Mouse (Mus musculus) C2C12 (cell line): Measurements from ENCODE around the gene Rimbp2. TPM values are rescaled to one million over a fixed set of nuclear protein-coding genes. Genes with fewer than 3 reads are reported as not detected.
"Not testable (repeated sequence)": the region's sequence is repeated elsewhere in the genome, so short reads cannot be mapped to it uniquely, and the experiment has no call there.

Source experiments
- H3K27me3 ChIP-seq: one replicate; pipeline ENCODE4 v1.6.1; 2011; ENCODE audit not compliant: control insufficient read depth, insufficient read depth, insufficient read length
- H3K36me3 ChIP-seq: one replicate; pipeline ENCODE4 v1.6.1; 2011; ENCODE audit not compliant: control insufficient read depth, insufficient read depth
- H3K4me3 ChIP-seq: one replicate; pipeline ENCODE4 v1.5.1; 2011; ENCODE audit warnings: mild to moderate bottlenecking, control low read depth; ENCODE audit not compliant: poor library complexity, insufficient read depth, severe bottlenecking
- H3K79me2 ChIP-seq: one replicate; pipeline ENCODE4 v1.6.1; 2011; ENCODE audit not compliant: control insufficient read depth, insufficient read depth
- H3K79me3 ChIP-seq: one replicate; pipeline ENCODE4 v1.6.1; 2011; ENCODE audit warnings: low read depth, control low read depth
- H3ac ChIP-seq: one replicate; pipeline ENCODE3; 2011; ENCODE audit warnings: low read depth; ENCODE audit not compliant: control insufficient read depth, insufficient read length
- CEBPB ChIP-seq: IDR thresholded peaks from one replicate; pipeline ENCODE4 v1.6.1; 2011; ENCODE audit warnings: low read depth, mild to moderate bottlenecking, control low read depth, moderate library complexity
- CTCF ChIP-seq: IDR thresholded peaks from one replicate; pipeline ENCODE4 v1.5.1; 2011; ENCODE audit not compliant: control insufficient read depth, insufficient read depth, insufficient read length
- FOSL1 ChIP-seq: IDR thresholded peaks from one replicate; pipeline ENCODE4 v1.8.0; 2011; ENCODE audit warnings: mild to moderate bottlenecking, low read length; ENCODE audit not compliant: poor library complexity, insufficient read depth, severe bottlenecking
- MAX ChIP-seq: IDR thresholded peaks from one replicate; pipeline ENCODE4 v1.6.1; 2011; ENCODE audit warnings: mild to moderate bottlenecking, control low read depth
- MYOD1 ChIP-seq: IDR thresholded peaks from one replicate; pipeline ENCODE4 v1.6.1; 2011; ENCODE audit warnings: low read depth; ENCODE audit not compliant: control insufficient read depth, insufficient read length
- MYOG ChIP-seq: IDR thresholded peaks from one replicate; pipeline ENCODE4 v1.6.1; 2011; ENCODE audit not compliant: control insufficient read depth, insufficient read length; ENCODE audit errors: extremely low read depth
- USF1 ChIP-seq: IDR thresholded peaks from one replicate; pipeline ENCODE4 v1.6.1; 2011; ENCODE audit warnings: low read depth, mild to moderate bottlenecking, control low read depth, moderate library complexity
- polyA plus RNA-seq: library from polyadenylated mRNA; unstranded; fragments of >200 nt; fragmentation: generic; extraction: Trizol; gene quantifications from one replicate; pipeline ENCODE4 v1.2.1, GENCODE M21; 2012; ENCODE audit warnings: missing spikeins

Rimbp2 gene
- polyA plus RNA-seq, 1 experiment = not detected

DNA sequence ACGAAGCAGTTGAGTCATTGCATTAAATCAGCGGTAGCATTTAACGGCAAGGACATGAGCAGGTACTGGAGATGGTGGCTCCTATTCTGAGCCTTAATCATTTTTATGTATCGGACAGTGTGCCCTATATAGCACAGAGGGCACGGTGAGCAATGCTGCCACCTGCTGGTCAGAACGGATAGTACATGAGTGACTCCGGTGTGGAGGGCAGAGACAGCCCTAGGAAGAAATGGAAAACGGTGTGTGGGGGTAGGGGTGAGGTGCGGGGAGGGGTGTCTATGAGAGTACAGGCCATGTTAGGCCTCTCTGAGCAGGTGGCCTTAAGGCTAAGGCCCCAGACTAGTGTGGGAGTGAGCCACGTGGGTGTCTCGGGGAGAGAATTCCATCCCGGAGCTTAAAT is 28.3 kb upstream of the Rimbp2 start:
- no peak overlapping the region for H3K4me3 ChIP-seq
- H3K79me3 ChIP-seq = no peaks in the 10 kb centered on the region
- H3K27me3 ChIP-seq = no peaks in the 10 kb centered on the region
- H3ac ChIP-seq = no peak overlapping the region
- TF ChIP-seq MYOG (no peak), CTCF (peak; percentile 68)
- H3K79me2 ChIP-seq = no peaks in the 10 kb centered on the region
- H3K36me3 ChIP-seq = peaks cover 16% of the 10 kb centered on the region

DNA sequence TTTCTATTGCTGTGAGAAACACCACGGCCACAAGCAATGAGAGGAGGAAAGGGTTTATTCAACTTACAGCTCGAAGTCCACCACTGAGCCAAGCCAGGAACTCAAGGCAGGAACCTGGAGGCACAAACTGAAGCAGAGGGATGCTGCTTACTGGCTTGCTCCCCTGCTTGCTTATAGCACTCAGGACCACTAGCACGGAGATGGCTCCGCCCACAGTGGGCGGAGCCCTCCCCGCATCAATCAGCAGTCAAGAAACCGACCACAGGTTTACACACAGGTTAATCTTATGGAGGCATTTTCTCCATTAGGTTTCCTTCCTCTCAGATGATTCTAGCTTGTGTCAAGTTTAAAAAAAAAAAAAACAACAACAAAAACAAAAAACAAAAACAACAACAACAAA is 27.6 kb upstream of the Rimbp2 start:
- no peaks in the 10 kb centered on the region for H3K79me3 ChIP-seq
- H3ac ChIP-seq = no peak overlapping the region
- H3K36me3 ChIP-seq = peaks cover 10% of the 10 kb centered on the region
- H3K4me3 ChIP-seq = no peak overlapping the region
- TF ChIP-seq CTCF (no peak), CEBPB (no peak), MYOD1 (no peak), FOSL1 (no peak), USF1 (no peak), MAX (no peak), MYOG (no peak)
- H3K79me2 ChIP-seq = no peaks in the 10 kb centered on the region
- H3K27me3 ChIP-seq = no peaks in the 10 kb centered on the region

GRCm38 (mm10) chr5:128978957-128979356 is 25.7 kb upstream of the Rimbp2 start:
- TF ChIP-seq MYOG = no peak
- TF ChIP-seq FOSL1 = no peak
- no peak for TF ChIP-seq CTCF
- no peak for TF ChIP-seq CEBPB
- TF ChIP-seq MYOD1 = no peak
- TF ChIP-seq USF1 = no peak
- TF ChIP-seq MAX = no peak
- no peaks in the 10 kb centered on the region for H3K79me3 ChIP-seq
- no peaks in the 10 kb centered on the region for H3K36me3 ChIP-seq
- H3K4me3 ChIP-seq = no peak overlapping the region
- H3ac ChIP-seq = no peak overlapping the region
- H3K27me3 ChIP-seq = no peaks in the 10 kb centered on the region
- no peaks in the 10 kb centered on the region for H3K79me2 ChIP-seq

GRCm38 (mm10) chr5:128977466-128977865 is 24.2 kb upstream of the Rimbp2 start:
- not testable (repeated sequence) for H3K27me3 ChIP-seq, H3ac ChIP-seq, H3K36me3 ChIP-seq, H3K79me3 ChIP-seq, H3K79me2 ChIP-seq, H3K4me3 ChIP-seq

- Histone ChIP-seq H3K4me3 (no peak overlapping the region), H3K36me3 (no peaks in the 10 kb centered on the region), H3ac (no peak overlapping the region), H3K79me2 (no peaks in the 10 kb centered on the region), H3K27me3 (peaks cover 7% of the 10 kb centered on the region), H3K79me3 (no peaks in the 10 kb centered on the region)
- TF ChIP-seq CTCF (peak; percentile 34), FOSL1 (no peak)
These were observed 23.0 kb upstream of the Rimbp2 start for GRCm38 (mm10) chr5:128976266-128976665.

DNA sequence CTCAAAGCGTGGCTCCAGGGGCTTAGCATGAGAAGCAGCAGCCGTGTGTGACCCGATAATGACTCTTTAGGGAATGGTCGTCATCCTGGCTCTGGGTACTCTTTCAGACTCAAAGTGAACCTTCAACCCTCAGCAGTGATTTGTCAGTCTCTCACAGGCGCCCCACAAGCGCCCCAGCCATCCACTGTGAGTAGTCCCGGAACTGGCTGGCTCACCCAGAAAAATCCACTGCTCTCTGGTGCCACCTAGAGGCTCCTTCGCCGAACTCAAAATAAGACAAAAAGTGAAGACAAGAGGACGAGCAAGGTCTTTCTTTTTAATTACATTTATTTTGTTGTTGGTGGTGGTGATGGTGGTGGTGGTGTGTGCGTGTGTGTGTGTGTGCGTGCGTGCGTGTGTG is 18.0 kb upstream of the Rimbp2 start:
- TF ChIP-seq MAX (no peak), MYOG (no peak), USF1 (no peak), CTCF (no peak), CEBPB (no peak), MYOD1 (no peak)
- H3K27me3 ChIP-seq = peaks cover 7% of the 10 kb centered on the region
- no peaks in the 10 kb centered on the region for H3K79me3 ChIP-seq
- no peak overlapping the region for H3ac ChIP-seq
- H3K79me2 ChIP-seq = no peaks in the 10 kb centered on the region
- no peak overlapping the region for H3K4me3 ChIP-seq
- H3K36me3 ChIP-seq = no peaks in the 10 kb centered on the region

- no peaks in the 10 kb centered on the region for H3K79me2 ChIP-seq
- no peak overlapping the region for H3ac ChIP-seq
- no peak overlapping the region for H3K4me3 ChIP-seq
- H3K79me3 ChIP-seq = no peaks in the 10 kb centered on the region
- no peak for TF ChIP-seq MYOD1
- no peak for TF ChIP-seq USF1
- TF ChIP-seq CEBPB = no peak
- no peak for TF ChIP-seq MYOG
- no peak for TF ChIP-seq FOSL1
- no peak for TF ChIP-seq MAX
- no peak for TF ChIP-seq CTCF
- H3K27me3 ChIP-seq = peaks cover 7% of the 10 kb centered on the region
- no peaks in the 10 kb centered on the region for H3K36me3 ChIP-seq
These were observed 17.6 kb upstream of the Rimbp2 start for GRCm38 (mm10) chr5:128970878-128971277.
